Mouse (Mus musculus): ENCODE measurements at regions not wholly inside any gene's neighbourhood (a gene's known extent, or its start where the extent isn't known, plus 50 kb on each side); places are given as distances from the start of the nearest gene placed in this dataset.

DNA sequence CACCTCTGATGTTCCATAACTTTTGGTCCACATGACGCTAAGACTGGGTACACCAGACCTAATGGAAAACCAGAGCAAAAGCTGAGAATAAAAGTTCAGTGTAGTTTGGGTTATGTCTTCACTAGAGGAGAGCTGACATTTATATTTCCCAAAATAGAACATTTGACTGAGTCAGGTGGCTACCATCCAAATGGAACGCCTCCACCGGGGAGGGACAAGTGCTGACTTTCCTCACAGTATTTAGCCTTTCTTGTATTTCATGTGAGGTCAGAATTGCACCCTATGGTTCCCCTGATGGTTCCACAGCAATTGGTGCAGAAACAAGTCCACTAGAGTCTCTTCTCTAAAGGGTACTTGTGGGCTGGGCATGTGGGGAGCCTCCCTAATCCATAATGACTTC lies 68.2 kb upstream of the Dgkg start:
- no peak overlapping the region for H3K27ac ChIP-seq (ENCODE audit: insufficient read depth, low read depth, low read length)
- no peaks in the 10 kb centered on the region for H3K27me3 ChIP-seq (ENCODE audit: control insufficient read depth, insufficient read depth, low read length)
- no peaks in the 10 kb centered on the region for H3K36me3 ChIP-seq (ENCODE audit: control insufficient read depth, insufficient read depth, low read length)
- H3K4me1 ChIP-seq (ENCODE audit: control insufficient read depth, insufficient read depth, insufficient read length, low read length): no peaks in the 10 kb centered on the region
- WGBS: 86% methylated on average over 3 of the region's 3 CpGs
- no peak overlapping the region for H3K4me3 ChIP-seq (ENCODE audit: low read depth, low read length)
- TF ChIP-seq POLR2A (IDR thresholded peaks at IDR 0.05; ENCODE audit: low read depth, low read length): no peak
- TF ChIP-seq CTCF (IDR thresholded peaks at IDR 0.05; ENCODE audit: extremely low read depth, insufficient read length, insufficient replicate concordance, low read depth, low read length): no peak

DNA sequence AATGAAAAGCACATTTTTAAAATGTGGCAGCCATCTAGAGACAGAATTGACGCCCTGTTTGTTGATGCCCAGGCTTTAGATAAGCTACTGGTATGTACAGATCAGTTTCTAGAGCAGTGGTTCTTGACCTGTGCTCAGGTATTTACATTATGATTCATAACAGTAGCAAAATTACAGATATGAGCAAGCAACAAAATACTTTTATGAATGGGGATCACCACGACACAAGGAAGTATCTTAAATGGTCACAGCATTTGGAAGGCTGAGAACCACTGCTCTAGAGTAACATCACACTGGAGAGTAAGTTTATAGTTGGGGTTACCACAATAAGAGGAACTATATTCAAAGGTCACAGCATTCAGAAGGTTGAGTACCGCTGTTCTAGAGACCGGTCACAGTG lies 66.3 kb upstream of the Dgkg start:
- WGBS: 65% methylated on average over 4 of the region's 4 CpGs
- TF ChIP-seq POLR2A (IDR thresholded peaks at IDR 0.05; ENCODE audit: low read depth, low read length) (no peak), CTCF (IDR thresholded peaks at IDR 0.05; ENCODE audit: extremely low read depth, insufficient read length, insufficient replicate concordance, low read depth, low read length) (no peak)
- Histone ChIP-seq H3K4me3 (ENCODE audit: low read depth, low read length) (no peak overlapping the region), H3K4me1 (ENCODE audit: control insufficient read depth, insufficient read depth, insufficient read length, low read length) (no peaks in the 10 kb centered on the region), H3K36me3 (ENCODE audit: control insufficient read depth, insufficient read depth, low read length) (no peaks in the 10 kb centered on the region), H3K27me3 (ENCODE audit: control insufficient read depth, insufficient read depth, low read length) (no peaks in the 10 kb centered on the region), H3K27ac (ENCODE audit: insufficient read depth, low read depth, low read length) (no peak overlapping the region)

DNA sequence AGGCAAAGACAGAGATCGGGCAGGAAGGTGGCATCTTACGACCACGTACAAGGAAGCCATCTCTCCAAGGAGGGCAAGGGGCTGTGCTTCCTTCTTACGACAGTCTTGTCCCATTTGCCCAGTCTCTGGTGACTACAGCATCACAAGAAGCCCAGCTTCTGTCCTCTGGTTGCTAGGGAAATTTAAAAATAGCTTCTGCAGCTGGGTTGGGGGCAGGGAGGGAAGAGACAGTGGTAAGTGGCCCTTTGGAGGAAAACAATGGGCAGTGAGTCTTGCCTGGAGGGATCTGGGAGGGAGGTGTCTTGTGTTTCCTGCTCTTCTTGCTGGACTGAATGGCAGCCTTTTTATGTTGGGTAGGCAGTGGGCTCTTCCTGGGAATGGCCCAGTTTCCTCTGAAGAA lies 62.8 kb upstream of the Dgkg start:
- no peaks in the 10 kb centered on the region for H3K27me3 ChIP-seq (ENCODE audit: control insufficient read depth, insufficient read depth, low read length)
- H3K4me1 ChIP-seq (ENCODE audit: control insufficient read depth, insufficient read depth, insufficient read length, low read length): no peaks in the 10 kb centered on the region
- H3K36me3 ChIP-seq (ENCODE audit: control insufficient read depth, insufficient read depth, low read length): no peaks in the 10 kb centered on the region
- no peak overlapping the region for H3K27ac ChIP-seq (ENCODE audit: insufficient read depth, low read depth, low read length)
- no peak overlapping the region for H3K4me3 ChIP-seq (ENCODE audit: low read depth, low read length)
- no peak for TF ChIP-seq CTCF (IDR thresholded peaks at IDR 0.05; ENCODE audit: extremely low read depth, insufficient read length, insufficient replicate concordance, low read depth, low read length)
- TF ChIP-seq POLR2A (IDR thresholded peaks at IDR 0.05; ENCODE audit: low read depth, low read length): no peak
- WGBS: 79% methylated on average over 4 of the region's 4 CpGs

DNA sequence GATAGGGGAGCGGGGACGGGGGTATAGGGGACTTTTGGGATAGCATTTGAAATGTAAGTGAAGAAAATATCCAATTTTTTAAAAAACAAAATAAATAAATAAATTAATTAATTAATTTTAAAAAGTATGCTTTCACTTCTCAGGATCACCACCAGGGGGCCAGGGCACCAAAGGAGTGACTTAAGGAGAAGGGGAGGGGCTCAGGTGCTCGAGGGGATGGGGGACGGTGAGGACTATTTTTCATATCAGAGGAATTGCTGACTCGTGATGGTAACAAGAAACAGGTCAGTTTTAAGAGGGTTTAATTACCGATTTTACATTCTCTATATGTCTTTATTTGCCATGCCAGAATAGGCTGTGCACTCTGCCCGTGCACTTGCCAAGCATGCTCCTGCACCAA lies 62.3 kb upstream of the Dgkg start:
- WGBS: 47% methylated on average over 7 of the region's 7 CpGs
- Histone ChIP-seq H3K4me1 (ENCODE audit: control insufficient read depth, insufficient read depth, insufficient read length, low read length) (no peaks in the 10 kb centered on the region), H3K4me3 (ENCODE audit: low read depth, low read length) (no peak overlapping the region), H3K36me3 (ENCODE audit: control insufficient read depth, insufficient read depth, low read length) (no peaks in the 10 kb centered on the region), H3K27ac (ENCODE audit: insufficient read depth, low read depth, low read length) (no peak overlapping the region), H3K27me3 (ENCODE audit: control insufficient read depth, insufficient read depth, low read length) (no peaks in the 10 kb centered on the region)
- TF ChIP-seq CTCF (IDR thresholded peaks at IDR 0.05; ENCODE audit: extremely low read depth, insufficient read length, insufficient replicate concordance, low read depth, low read length): peak; percentile 43; the same call in 1 of the 2 replicates
- TF ChIP-seq POLR2A (IDR thresholded peaks at IDR 0.05; ENCODE audit: low read depth, low read length): no peak

DNA sequence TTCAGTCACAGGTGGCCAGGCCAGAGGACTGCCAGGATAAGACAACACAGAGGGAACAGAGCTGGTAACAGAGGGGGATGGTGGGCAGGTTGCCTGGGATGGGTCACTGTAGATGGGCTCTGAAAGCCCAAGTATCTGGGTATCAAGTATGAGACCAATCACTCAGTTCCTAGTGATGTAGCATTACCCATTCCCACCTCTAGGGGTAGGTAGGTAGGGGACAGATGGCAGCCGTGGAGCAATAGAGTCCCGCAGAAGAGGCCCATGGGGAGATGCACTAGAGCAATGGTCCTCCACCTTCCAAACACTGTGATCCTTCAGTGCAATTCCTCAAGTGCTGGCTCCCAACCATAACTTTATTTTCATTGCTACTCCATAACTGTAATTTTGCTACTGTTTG lies 60.4 kb upstream of the Dgkg start:
- TF ChIP-seq POLR2A (IDR thresholded peaks at IDR 0.05; ENCODE audit: low read depth, low read length) (no peak), CTCF (IDR thresholded peaks at IDR 0.05; ENCODE audit: extremely low read depth, insufficient read length, insufficient replicate concordance, low read depth, low read length) (no peak)
- Histone ChIP-seq H3K27ac (ENCODE audit: insufficient read depth, low read depth, low read length) (no peak overlapping the region), H3K4me3 (ENCODE audit: low read depth, low read length) (no peak overlapping the region), H3K27me3 (ENCODE audit: control insufficient read depth, insufficient read depth, low read length) (no peaks in the 10 kb centered on the region), H3K4me1 (ENCODE audit: control insufficient read depth, insufficient read depth, insufficient read length, low read length) (no peaks in the 10 kb centered on the region), H3K36me3 (ENCODE audit: control insufficient read depth, insufficient read depth, low read length) (no peaks in the 10 kb centered on the region)
- 36% methylated on average over 2 of the region's 2 CpGs for WGBS

DNA sequence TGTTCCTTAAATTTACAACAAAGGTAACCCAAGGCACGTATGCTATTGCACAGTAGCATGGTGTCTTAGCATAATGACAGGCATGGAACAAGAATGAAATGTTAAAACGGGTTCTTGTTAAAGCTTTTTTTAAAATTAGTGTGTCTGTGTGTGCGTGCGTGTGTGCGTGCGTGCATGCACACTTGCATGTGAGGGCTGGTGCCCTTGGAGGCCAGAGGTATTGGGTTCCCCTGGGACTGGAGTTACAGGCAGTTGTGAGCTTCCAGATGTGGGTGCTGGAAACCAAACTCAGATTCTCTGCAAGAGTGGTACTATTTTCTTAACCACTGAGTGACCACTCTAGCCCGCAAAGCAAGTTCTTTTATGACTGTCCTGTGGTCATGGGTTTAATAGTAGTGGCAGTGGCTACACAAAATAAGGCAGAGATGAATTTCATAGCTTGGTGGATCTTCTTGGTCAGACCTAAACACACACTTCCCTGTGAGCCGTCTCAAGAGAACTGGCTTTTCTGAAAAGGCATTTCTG lies 59.3 kb upstream of the Dgkg start:
- Histone ChIP-seq H3K4me3 (ENCODE audit: low read depth, low read length) (no peak overlapping the region), H3K4me1 (ENCODE audit: control insufficient read depth, insufficient read depth, insufficient read length, low read length) (no peaks in the 10 kb centered on the region), H3K36me3 (ENCODE audit: control insufficient read depth, insufficient read depth, low read length) (no peaks in the 10 kb centered on the region), H3K27ac (ENCODE audit: insufficient read depth, low read depth, low read length) (no peak overlapping the region), H3K27me3 (ENCODE audit: control insufficient read depth, insufficient read depth, low read length) (no peaks in the 10 kb centered on the region)
- TF ChIP-seq CTCF (IDR thresholded peaks at IDR 0.05; ENCODE audit: extremely low read depth, insufficient read length, insufficient replicate concordance, low read depth, low read length) (no peak), POLR2A (IDR thresholded peaks at IDR 0.05; ENCODE audit: low read depth, low read length) (no peak)
- WGBS: 89% methylated on average over 8 of the region's 8 CpGs

DNA sequence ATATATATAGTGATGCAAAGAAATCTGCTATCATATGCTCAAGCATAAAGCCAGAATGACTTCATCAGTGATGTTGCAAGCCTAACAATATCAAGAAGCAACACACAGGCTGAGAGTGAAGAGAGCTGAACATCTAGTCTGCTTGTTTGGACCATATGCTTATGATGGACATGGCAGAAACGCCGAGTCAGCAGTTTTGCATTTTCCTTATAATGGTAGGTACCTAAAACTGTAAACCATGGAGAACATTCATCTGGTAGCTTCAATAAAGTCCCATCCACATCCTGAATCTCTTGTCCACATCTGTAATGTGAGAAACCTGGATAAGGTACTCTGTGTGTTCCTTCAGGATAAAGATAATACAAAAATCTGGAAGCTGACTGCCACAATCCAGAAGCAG lies 57.3 kb upstream of the Dgkg start:
- no peaks in the 10 kb centered on the region for H3K4me1 ChIP-seq (ENCODE audit: control insufficient read depth, insufficient read depth, insufficient read length, low read length)
- TF ChIP-seq POLR2A (IDR thresholded peaks at IDR 0.05; ENCODE audit: low read depth, low read length) (no peak), CTCF (IDR thresholded peaks at IDR 0.05; ENCODE audit: extremely low read depth, insufficient read length, insufficient replicate concordance, low read depth, low read length) (no peak)
- no peak overlapping the region for H3K4me3 ChIP-seq (ENCODE audit: low read depth, low read length)
- H3K27me3 ChIP-seq (ENCODE audit: control insufficient read depth, insufficient read depth, low read length): no peaks in the 10 kb centered on the region
- 91% methylated on average over 2 of the region's 2 CpGs for WGBS
- H3K36me3 ChIP-seq (ENCODE audit: control insufficient read depth, insufficient read depth, low read length): no peaks in the 10 kb centered on the region
- no peak overlapping the region for H3K27ac ChIP-seq (ENCODE audit: insufficient read depth, low read depth, low read length)
